Mouse (Mus musculus) layer of hippocampus, postnatal 36 days (tissue): ENCODE data around the gene Olfr1369-ps1. TPM values are rescaled to one million over a fixed set of nuclear protein-coding genes. Genes with fewer than 3 reads are reported as not detected.
"Not testable (repeated sequence)": the region's sequence is repeated elsewhere in the genome, so short reads cannot be mapped to it uniquely, and the experiment has no call there.

Experiments
- DNase-seq, 2 experiments: peaks; one replicate each; pipeline ENCODE4 v3.0.0; 2022
- total RNA-seq, 2 experiments: library from RNA; stranded (reverse); gene quantifications; 2 replicates each; pipeline ENCODE4 v1.2.3; 2021

Olfr1369-ps1 gene
- not detected for total RNA-seq

DNA sequence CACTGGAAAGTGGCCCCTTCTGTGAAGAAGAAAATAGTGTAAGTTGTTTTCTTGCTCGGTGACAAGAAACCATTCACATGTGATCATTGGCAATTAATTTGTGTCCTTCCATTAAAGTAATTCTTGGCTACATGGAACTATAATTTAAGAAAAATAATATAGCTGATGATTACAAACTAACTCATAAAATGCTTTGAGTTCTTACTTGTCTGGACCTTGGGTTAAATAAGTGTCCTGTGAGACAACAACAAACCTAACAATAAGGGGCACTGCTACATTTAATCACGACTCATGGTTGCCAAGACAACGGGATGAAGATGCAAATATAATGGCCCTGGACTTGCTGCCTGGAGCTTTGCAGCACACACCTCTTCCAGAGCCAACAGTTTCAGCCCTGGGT, at the start of gene Olfr1369-ps1:
Gene Olfr1369-ps1, plus strand, starts transcription at position 301 of the 400 bp plus-strand sequence.
- not testable (repeated sequence) for DNase-seq

DNA sequence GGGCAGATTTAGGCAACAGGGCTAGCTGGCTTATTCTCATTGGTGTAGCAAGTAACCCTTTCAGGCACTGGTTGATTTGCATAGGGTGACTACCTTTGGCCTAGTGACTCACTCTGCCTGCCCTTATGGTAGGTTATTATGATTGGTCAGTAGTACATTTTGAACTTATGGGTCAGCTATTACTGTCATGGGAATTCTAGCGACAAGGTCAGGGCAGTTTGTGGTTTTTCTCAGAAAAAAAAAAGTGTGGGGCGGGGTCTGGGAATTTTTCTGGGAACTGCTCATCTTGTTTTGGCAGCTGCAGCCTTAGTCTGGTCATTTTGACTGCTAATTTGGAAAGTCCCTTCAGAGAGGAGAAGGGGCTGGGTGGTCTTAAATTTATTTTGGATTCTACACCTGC, 45.3 kb upstream of the Olfr1369-ps1 start:
- no peak for DNase-seq

DNA sequence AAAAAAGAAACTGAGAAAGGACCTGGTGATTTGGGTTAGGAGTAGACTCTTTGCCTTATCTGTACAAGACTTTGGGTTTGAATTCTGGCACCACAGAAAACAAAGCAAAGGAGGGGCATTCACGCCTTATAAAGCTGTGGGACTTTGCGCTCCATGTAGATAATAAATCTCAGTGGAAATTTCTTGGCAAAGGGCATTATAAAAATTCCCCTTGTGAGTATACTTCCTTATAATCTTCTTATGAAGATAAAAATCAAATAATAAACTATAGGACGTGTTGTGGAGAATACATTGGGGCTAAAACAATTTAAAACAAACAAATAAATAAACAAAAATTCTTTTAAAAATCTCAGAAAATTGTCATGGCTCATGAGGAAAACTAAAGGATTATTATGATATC, 36.4 kb upstream of the Olfr1369-ps1 start, which contains the start of gene Olfr1370:
Gene Olfr1370, minus strand, starts transcription at position 101 of the 400 bp plus-strand sequence.
- no peak for DNase-seq

DNA sequence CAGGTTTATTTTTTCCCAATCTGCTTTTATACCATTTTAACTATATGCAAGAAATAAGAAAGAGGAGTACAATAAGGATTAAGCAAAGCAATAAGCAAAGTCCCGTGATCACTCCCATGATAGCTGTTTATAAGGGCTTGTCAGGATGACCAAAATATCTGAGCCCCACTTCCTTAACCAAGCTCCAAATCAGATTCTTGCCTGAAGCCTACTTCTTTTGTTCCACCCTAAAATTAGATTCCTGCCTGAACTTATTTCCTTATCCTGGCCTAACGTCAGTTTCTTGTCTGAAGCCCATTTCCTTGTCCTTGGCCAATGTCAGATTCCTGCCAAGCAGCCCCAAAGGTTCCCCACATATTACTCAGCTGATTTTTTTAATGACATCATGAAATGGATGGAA, 28.6 kb upstream of the Olfr1369-ps1 start:
- DNase-seq, result no peak

DNA sequence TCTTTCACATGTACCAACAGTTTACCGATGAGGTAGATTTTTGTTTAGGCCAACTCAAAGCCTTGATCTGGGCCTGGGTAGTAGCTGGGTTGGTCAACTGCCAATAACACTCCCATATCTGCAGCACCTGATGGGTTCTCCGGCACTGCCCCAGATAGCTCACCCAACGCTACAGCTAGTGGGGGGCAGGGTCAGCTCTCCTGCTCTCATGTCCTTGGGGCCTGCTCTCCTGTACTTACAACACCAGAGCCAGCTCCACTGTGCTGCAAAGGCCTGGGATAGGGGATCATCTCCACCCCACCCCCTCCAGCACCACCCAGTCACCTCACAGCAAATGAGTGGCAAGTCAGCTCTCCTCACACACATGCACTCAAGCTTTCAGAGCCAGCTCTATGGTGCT, 1.5 kb upstream of the Olfr1369-ps1 start:
- DNase-seq, result no peak

DNA sequence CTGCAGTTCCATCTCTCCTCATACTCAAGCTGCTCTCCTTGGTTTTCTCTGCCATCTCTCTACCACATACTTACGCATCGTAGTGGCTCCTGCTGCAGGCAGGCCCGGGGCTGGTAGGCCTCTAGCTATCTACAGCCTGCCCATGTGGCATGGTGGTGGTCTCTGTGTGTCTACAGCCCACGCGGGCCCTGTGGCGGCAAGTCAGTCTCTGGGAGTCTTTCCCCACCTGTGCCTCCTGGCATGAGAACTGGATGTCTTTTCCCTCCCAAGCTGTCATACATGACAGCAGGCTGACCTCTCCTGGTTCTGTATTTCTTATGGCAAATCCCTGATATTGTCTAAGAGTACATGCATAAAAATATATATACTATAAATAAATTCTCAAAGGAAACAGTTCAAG, 842 bp upstream of the Olfr1369-ps1 start:
- no peak for DNase-seq

DNA sequence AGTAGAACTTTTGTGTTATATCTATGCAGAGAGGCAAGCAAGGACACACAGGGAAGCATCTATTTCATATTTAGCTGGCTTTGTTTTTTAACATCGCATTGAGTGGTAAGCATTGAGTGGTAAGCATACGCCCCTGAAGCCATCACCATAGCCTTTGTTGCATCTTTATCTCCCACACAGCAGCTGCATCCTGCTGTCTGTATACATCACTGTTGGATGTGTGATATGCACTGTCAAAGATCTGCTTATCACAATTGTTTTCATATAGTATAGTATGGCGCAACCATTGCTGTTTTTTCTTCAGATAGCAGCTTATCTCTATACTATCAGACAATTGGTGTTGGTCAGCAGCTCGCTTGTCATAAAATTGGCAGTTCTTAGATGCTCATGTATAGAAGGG, 2.8 kb downstream of the Olfr1369-ps1 start:
- DNase-seq, result no peak

DNA sequence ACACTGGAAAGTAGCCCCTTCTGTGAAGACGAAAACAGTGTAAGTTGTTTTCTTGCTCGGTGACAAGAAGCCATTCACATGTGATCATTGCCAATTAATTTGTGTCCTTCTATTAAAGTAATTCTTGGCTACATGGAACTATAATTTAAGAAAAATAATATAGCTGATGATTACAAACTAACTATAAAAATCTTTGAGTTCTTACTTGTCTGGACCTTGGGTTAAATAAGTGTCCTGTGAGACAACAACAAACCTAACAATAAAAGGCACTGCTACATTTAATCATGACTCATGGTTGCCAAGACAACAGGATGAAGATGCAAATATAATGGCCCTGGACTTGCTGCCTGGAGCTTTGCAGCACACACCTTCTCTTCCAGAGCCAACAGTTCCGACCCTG, 18.1 kb downstream of the Olfr1369-ps1 start, which contains the start of gene Olfr263:
Gene Olfr263, plus strand, starts transcription at position 301 of the 400 bp plus-strand sequence.
- not testable (repeated sequence) for DNase-seq

DNA sequence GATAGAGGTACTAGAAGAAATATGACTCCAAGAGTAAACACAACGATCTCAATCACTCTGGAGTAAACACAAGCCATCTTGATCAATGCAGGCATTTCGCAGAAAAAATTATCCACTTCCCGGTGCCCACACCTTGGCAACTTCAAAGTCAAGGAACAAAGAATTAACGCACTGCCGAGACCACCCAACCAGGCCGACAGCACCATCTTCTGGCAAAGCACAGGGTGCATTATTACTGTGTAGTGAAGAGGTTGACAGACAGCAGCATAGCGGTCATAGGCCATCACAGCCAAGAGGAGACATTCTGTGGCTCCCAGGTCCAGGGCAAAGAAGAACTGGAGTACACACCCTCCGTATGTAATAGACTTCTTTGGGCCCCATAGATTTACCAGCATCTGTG, 31.1 kb downstream of the Olfr1369-ps1 start:
- no peak for DNase-seq

DNA sequence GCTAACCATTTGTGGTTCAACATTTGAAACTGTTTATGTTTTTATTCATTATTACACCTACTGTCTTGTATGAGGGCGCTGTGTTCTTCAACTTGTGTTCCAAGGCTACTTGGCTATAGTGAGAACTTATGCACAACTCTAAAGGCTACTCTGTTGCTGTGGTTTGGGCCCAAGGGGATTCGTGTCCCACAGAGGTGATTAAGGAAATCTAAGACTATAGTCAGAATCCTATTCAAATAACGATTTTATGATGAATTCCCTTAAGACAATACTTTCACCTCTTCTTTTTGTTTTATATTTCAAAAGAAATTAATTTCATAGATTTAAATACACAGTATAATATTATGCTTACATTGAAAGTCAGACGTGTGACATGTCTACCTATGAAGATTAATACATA, 34.5 kb downstream of the Olfr1369-ps1 start, which contains the start of gene Olfr1368:
Gene Olfr1368, minus strand, starts transcription at position 101 of the 400 bp plus-strand sequence.
- DNase-seq, result no peak

DNA sequence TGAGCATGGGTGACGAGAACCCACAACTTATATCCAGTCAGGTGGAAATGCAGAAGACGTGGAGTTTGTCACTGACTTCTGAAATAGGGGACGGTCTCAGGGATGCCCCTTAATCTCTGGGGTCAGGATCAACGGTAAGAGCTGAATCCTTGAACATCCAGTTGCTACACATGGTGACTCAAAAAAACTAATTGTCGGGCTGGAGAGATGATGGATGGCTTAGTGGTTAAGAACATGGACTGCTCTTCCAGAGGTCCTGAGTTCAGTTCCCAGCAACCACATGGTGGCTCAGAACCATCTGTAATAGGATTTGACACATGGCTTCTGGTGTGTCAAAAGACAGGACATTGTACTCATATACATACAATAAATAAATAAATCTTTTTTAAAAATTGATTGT, 44.6 kb downstream of the Olfr1369-ps1 start:
- DNase-seq, result no peak

DNA sequence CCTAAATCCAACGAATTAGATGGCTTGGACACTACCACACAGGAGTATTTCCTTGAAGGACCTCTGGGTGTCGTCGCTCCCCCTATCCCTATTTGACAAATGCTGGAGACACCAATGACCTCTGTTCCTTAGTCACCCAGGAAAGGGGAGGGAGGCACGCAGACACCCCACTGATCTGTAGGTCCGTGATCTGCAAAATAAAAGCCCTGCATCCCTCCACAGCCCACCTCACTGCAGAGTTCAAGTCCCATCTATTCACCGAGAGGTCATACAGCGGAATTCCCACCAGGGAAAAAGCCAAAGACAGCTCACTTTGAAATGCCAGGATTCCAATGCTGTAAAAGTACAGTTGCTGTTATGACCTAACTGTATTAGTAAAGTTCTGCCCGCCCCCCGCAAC, 46.8 kb downstream of the Olfr1369-ps1 start:
- no peak for DNase-seq

DNA sequence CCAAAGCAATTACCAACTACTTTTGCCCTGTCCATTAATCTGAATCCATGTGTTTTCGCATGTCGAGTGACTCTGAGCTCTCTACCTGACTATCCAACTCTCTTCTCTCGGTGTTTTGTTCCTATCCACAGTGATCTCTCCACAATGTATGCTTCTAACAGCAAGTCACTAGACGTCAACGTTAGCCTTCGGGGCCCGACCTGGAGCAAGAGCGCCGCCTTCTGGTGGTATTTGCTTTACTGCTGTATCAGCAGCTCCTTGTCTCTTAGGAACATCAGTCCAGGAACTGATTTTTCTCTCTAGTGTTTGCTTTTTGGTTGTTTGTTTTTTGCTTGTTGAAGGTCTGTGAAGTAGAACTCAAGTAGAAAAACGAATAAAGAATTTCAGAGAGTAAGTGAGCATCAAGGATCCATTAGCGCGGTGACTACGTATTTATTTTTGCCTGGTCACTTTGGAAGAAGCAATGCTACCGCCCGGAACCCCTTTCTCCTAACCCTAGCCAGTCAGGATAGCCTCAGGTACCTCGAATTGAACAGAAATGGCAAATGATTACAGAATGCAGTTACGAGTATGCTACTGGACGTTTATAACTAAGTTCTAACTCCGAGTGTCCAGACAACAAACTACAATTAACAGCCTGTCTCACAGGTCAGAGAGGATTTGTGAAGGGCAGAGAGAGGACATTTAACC, 47.6 kb downstream of the Olfr1369-ps1 start:
- peak; percentile 76 to 80 for DNase-seq

DNA sequence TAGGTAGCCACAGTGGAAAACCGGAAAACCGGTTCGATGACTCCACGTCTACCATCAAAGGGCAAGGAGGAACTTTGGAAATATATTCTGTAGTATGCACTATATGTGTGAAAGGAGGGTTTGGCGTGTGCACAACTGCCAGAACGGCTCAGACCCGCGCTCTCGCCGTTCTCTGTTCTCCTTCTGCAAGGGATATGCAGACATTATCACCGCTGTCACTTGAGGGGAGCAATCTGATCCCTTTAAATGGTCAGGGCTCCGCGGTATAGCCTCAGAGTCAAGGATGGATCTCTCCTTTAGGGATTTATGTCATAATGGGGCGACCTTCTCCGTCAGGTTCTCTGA, 48.2 kb downstream of the Olfr1369-ps1 start:
- no peak for DNase-seq

DNA sequence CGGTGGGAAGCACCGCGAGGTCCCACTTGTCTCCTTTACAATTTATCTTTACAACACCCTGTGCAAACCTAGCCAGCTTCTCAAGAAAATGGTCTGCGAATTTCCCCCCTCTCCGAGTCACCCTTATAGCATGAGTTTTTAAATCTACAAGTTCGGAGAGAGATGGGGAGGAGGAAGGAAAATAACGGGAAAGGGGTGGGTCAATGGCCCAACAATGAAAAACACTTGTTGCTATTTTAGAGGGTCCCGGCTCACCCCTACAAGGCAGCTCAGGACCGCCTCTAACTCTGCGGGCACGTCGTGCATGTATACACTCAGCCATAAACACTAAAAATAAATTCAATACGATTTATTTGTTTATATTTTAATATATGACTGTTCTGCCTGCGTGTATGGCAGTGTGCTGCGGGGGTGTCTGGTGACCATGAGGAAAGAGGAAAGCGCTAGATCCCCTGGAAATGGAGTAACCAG, 48.8 kb downstream of the Olfr1369-ps1 start:
- no peak for DNase-seq

DNA sequence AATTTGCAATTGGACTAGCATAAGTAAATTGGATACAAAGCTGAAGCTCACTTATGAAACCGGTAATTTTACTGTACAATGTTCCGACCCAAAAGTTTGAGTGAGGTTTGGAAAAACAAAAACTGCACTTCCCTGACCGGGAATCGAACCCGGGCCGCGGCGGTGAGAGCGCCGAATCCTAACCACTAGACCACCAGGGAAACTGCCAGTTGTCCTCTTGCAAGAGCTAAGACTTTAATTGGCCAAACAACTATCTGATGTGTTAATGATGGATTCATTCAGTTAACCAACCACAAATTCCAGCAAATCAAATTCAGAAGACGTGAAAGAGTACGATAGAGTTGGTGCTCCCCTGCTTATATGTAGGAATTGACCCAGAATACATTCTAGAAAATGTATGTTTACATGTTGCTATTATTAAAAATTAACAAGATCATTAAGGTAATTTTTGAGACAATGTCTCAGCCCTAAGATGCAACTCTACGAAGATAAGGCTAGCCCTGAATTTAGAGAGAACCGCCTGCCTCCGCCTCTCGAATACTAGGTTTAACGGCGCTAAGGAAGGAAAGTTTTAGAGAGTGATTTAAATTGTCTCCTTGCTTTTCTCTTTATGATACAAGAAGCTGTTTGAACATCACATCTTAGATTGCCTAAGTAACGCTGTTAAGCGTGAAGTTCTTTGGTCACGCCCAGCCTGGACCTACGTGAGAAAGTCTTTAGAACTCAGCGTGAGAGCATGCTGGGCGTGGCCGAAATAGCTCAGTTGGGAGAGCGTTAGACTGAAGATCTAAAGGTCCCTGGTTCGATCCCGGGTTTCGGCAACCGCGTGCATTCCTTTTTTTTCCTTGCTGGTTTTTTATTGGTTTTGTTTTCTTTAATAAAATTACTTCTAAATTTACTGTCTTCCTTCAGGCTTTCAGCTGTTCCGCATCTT, 49.6 kb downstream of the Olfr1369-ps1 start:
- peak; percentile 91 to 95 for DNase-seq

DNA sequence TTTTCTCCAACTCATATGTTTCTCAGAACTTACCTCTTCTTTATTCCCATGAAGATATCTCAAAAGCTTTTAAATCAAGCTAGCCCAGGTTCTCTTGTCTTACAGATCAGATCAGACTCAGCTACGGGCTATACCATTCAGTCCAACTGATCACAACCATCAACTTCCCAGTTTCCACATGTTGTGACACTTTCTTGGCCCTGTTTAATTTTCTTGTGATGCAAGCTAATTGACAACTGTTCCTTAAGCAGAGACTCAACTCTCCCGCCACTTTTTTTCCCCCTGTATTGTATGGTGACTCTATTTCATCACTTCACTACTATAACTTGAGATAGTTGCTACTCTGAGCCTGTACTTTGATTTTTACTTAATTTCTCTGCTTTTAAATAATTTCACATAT, 50.3 kb downstream of the Olfr1369-ps1 start:
- DNase-seq, result no peak

DNA sequence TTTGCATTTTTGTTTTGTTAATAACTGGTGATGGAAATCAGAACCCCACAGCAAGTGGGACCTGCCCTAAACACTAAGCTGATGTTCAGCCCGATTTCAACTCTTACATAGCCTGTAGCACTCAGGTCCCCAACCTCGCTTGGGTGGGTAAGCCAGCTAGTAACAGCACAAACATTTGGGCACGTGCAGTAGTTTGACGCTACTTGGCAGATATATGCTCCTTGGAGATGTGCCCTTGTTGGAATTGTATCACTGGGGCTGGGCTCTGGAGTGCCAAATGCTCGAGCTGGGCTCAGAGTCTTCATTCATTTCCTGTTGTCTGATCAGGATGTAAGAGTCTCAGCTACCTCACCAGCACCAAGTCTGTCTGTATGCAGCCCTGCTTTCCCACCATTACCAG, 51.3 kb downstream of the Olfr1369-ps1 start:
- DNase-seq, result no peak

DNA sequence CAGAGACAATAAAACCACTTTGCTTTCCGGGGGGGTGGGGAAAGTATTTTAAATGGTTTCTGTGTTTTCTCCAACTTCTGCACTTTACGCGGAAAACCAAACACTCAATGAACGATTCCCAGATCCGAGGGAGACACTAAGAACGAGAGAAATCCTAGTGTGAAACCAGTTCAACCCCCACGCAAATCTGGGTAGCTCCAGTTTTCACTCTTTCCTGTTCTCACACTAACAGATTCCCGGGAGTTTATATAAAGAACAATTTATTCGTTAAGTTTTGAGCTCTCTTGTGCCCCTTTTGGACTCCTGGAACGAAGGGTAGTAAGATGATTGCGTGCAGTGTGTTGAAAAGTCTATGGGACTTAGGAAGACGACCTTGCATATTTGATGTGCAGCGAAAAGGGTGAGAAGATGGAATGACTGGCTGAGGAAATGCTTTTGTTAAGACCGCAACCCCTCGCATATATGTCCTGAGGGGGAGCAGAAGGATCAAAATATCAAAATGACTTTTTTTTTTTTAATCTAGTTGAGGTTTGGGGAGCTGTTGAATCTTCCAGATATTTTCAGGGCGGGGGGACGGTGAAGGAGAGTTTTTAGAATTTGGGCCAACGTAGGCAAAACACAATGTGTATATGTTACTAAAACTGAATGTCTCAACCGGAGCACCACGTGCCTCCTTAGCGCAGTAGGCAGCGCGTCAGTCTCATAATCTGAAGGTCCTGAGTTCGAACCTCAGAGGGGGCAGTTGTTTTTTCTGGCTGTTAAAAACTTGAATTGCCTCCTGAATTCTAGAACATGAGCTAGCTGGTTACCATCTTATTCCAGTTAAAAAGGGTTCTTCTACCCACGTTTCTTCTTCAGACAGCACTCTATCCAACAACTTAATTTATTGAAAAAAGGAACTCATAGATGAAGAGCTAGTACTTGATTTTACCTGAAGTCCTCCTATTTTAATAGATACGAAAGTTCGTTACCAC, 55.9 kb downstream of the Olfr1369-ps1 start:
- DNase-seq, result peak; percentile 72 to 81

DNA sequence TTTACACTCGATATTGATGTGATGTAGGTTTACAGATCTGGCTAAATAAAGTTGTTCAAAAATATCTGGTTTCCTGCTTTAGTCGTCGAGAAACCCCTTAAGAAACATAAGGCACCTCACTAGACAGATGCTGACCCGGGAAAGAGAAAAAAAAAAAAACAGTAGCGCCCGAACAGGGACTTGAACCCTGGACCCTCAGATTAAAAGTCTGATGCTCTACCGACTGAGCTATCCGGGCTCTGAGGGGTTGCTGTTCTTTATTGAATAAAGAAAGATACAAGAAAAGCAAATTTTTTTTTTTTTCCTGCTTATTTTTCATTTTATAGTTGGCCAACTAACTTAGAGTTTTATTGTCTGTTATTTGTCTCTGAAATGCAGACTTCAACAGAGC, 56.6 kb downstream of the Olfr1369-ps1 start:
- no peak for DNase-seq

DNA sequence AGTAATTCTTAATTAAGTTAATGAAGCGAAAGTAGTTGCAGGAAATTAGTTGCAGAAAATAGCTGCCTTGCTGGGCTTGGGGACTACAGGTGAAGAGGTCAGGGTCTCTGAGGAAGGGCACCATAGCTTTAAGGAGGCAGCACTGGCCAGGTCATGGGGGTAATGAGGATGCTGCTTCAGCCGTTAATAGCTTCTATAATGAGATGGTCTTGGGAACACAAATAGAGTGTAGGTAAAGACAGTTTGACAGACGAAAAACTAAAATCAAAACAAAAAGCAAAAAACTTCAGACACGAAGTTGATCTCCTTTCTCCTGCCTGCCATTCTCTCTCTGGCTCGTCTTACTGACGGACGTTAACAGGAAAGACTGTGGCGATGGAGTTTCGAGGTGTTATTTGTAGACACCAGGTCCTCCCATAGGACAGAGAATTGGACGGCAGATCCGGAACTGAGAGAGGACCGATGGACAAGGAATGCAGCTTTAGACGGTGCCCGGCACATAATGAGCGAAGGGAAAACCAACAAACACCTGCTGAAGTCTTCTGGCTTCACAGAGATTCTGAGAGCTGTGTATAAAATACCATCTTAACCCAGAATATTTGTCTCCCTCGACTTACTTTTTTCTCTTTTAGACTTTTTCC, 57.2 kb downstream of the Olfr1369-ps1 start:
- DNase-seq, result peak in 1 of 2 experiments; percentile 14
